Mouse (Mus musculus) R1 (cell line): ENCODE results near the gene Smox.

ENCODE experiments used
- DNase-seq: peaks from one replicate; pipeline ENCODE4 v3.0.0-alpha.2; 2018; ENCODE audit warnings: low read depth, low spot score

Smox gene

DNA sequence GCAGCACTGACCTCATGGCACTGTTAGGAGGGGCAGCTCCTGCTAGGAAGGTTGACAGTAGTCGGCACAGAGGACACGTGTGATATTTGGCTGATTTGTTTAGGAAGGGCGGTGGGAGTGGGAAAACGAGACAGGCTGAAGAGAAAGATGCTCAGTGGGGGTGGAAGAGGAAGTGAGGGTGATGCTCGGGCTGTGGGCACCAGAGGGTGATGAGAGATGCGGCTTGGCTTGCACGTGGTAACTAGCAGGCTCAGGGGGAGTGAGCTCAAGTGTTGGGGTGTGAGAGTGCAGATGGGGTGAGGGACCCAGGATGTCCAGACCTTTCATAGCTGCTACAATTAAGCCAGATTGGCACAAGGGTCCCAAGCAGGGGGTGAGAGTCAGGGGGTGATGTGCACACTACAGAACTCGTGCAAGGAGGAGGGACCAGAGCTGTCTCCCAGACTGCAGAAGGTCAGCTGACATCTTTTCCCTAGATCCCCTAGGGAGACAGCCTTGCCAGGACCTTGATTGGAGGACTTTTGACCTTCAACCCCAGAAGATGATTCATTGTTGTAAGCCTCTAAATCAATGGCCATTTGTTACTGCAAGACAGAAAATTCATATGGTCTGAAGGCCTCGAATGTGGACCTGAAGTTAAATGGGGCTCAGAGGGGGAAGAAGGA, 61.6 kb downstream of the Smox start:
- DNase-seq: no peak

DNA sequence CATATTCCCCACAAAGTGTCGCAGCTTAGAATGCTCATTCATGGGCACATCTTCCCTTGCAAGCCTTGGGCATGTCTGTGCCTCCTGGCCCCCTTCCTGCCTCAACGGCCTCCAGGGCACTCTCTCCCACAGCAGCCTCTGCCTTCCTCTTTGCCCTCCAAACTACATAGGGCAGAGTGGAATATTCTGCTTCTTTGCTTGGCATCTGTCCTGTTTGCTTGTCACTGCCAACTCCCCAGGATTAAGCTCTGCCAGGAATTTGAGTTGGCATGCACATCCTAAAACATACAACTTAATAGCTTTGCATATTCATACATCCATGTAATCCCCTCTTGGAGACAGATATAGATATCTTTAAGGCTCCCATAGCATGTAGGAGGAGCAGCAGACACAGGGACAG, 66.6 kb downstream of the Smox start:
- no peak for DNase-seq

DNA sequence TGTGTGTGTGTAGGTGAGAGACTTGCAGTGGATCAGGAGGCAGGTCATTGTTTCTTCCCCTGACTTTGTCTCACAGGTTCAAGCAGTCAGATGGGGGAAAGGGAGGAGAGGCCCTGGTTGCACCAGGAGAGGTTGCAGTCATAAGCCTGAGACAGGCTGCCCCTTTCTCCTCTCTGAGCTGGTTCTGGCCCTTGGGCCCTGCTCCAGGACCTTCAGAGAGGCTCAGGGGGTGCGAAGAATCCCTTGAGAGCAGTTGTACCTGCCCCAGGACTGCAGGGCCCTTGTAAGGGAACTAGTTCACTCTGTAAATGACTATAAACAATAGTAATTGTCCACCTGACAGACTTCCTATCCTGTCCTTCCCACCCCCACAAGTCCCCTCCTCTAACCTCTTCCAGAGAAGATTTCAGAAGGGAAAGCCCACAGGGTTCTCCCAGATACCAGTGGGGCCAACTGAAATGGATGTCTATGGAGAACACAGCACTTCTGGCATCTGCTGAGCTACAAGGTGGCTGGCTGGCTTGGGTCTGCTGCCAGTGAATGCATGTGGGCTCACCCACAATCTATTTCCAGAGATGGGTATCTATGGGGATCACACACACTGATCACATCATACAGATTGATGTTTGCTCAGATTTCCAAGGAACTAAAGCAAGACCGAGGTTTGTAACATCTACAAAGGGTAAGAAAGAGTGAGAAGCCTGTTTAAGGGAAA, 69.1 kb downstream of the Smox start:
- DNase-seq: no peak

DNA sequence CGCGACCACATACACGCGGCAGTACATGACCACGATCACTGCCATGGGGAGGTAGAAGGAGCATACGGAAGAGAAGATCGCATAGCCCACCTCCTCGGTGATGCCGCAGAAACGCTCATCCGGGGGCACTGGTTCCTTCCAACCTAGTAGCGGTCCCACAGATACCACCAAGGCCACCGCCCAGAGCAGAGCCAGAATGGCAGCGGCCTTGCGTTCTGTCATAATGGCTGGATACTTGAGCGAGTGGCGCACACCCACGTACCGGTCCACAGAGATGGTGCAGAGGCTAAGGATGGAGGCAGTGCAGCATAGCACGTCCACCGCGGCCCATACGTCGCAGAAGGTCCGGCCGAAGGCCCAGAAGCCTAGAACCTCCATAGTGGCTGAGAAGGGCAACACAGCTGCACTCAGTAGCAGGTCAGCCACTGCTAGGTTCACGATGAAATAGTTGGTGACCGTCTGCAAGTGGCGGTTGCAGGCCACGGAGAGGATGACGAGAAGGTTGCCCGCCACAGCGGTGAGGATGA, 70.1 kb downstream of the Smox start:
- peak; percentile 37 for DNase-seq

DNA sequence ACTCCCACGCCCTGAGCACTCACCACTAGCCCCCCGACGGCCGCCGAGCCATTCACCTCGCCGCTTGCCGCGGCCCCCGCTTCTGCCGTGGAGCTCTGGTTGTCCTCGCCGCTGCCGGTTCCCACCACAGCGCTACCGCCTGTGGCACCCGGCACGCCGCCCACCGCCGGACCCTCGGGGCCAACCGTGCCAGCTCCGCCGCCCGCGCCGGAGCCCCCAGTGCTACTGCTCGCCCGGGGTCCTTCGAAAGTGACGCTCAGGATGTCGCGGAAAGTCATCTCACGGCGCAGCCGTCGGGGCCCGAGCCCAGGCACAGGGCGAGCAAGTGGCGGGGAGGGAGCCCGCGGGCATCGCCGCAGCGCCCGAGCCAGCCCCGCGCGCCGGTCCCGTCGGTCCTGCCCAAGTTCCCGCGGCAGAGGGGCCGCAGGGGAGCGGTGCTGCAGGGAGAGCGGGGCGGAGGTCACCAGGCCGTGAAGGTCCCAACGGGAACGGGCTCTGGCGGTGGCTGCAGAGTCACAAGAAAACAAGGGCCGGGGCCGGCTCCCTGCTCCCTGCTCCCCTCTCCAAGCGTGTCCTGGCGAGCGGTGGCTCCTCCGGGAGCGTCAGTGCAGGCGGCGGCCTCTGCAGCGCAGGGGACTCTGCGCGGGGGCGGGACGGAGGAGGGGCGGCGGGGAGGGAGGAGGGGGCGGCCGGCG, 70.7 kb downstream of the Smox start, which contains the start of gene Adra1d:
TSS of gene Adra1d (minus strand) at position 393 of the 695 bp plus-strand sequence.
- DNase-seq: peak; percentile 62

DNA sequence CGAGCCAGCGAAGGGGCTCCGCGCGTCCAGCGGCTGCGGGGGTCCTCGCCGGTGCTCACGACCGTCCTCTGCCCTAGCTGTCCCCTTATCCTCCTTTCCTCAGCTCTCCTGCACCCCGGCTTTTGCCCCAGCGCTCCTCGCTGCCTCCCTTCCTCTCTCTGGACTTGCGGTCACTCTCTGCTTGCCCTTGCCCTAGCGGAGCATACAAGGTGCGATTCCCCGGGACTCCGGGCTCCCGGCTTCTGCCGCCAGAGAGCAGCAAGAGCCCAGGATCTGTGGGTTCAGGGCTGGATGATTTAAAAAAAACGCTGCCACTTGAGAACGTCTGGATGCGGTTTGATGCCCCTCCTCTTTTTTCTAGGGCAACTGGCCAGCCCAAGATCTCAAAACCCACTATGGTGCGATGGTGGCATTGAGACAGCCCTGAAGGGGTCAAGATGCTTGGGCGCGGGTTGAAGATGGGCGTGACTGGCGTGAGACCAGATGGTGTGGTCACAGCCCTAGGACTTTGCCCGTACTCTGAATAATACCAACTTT, 71.4 kb downstream of the Smox start:
- peak; percentile 70 for DNase-seq
